Mouse (Mus musculus) heart, embryonic 15.5 days (tissue): Measurements from ENCODE around the gene Ppfia3. TPM values are rescaled to one million over a fixed set of nuclear protein-coding genes. Genes with fewer than 3 reads are reported as not detected.

Source experiments
- ATAC-seq: fragments of 200-750 bp; cut with Nextera tagmentation; replicated peaks from 2 replicates; pipeline ENCODE4 v1.8.0; 2017; ENCODE audit warnings: low read depth, moderate TSS enrichment; ENCODE audit not compliant: insufficient number of reproducible peaks, insufficient read depth, low FRiP score
- H3K27ac ChIP-seq: fragments of 300-500 bp; sonication (generic); 2 replicates; pipeline ENCODE4 v1.5.1; 2015; ENCODE audit warnings: mild to moderate bottlenecking, inconsistent platforms
- H3K27me3 ChIP-seq: fragments of 300-500 bp; sonication (generic); 2 replicates; pipeline ENCODE4 v1.6.1; 2015; ENCODE audit warnings: inconsistent platforms
- H3K36me3 ChIP-seq: fragments of 300-500 bp; sonication (generic); 2 replicates; pipeline ENCODE4 v1.6.1; 2015; ENCODE audit warnings: mild to moderate bottlenecking, inconsistent platforms
- H3K4me1 ChIP-seq: fragments of 300-500 bp; sonication (generic); replicated peaks from 2 replicates; pipeline ENCODE4 v1.6.1; 2015; ENCODE audit warnings: inconsistent platforms
- H3K4me2 ChIP-seq: fragments of 300-500 bp; sonication (generic); 2 replicates; pipeline ENCODE4 v1.6.1; 2015; ENCODE audit warnings: inconsistent platforms, mild to moderate bottlenecking, moderate library complexity
- H3K4me3 ChIP-seq: fragments of 300-500 bp; sonication (generic); 2 replicates; pipeline ENCODE4 v1.5.1; 2015; ENCODE audit warnings: mild to moderate bottlenecking, inconsistent platforms
- H3K9ac ChIP-seq: fragments of 300-500 bp; sonication (generic); 2 replicates; pipeline ENCODE4 v1.6.1; 2015; ENCODE audit warnings: mild to moderate bottlenecking, inconsistent platforms
- H3K9me3 ChIP-seq: fragments of 300-500 bp; sonication (generic); replicated peaks from 2 replicates; pipeline ENCODE4 v1.6.1; 2016; ENCODE audit warnings: inconsistent platforms
- WGBS: fragments of 180-500 bp; shearing (Covaris S2); methylation state at CpG from one replicate; pipeline ENCODE4 v1.1.7; 2015; ENCODE audit warnings: mixed read lengths; 5-methylcytosine and 5-hydroxymethylcytosine counted together
- polyA plus RNA-seq: library from polyadenylated mRNA; unstranded; fragments of >200 nt; fragmentation: Nextera tagmentation; extraction: Ambion mirVana; gene quantifications from 2 replicates; pipeline ENCODE4 v1.2.1, GENCODE M21; 2015

Ppfia3 gene
- polyA plus RNA-seq, 1 experiment from 2014 or later: 2.1 TPM

- Histone ChIP-seq H3K4me3 (peak overlapping the region; percentile 54), H3K4me1 (peaks cover 49% of the 10 kb centered on the region), H3K9me3 (no peaks in the 10 kb centered on the region), H3K27ac (peak overlapping the region; percentile 44; the same call in 1 of the 2 replicates), H3K9ac (peak overlapping the region; percentile 54; the same call in 1 of the 2 replicates), H3K4me2 (peak overlapping the region; percentile 87), H3K27me3 (0 out of 2 replicates have a peak, but pooled peaks cover 5% of the 10 kb centered on the region), H3K36me3 (no peaks in the 10 kb centered on the region)
- ATAC-seq: no peak
- WGBS: 2% methylated on average over 11 of the region's 11 CpGs
Measured at GRCm38 (mm10) chr7:45340669-45341068, 26.1 kb downstream of the Ppfia3 start.

DNA sequence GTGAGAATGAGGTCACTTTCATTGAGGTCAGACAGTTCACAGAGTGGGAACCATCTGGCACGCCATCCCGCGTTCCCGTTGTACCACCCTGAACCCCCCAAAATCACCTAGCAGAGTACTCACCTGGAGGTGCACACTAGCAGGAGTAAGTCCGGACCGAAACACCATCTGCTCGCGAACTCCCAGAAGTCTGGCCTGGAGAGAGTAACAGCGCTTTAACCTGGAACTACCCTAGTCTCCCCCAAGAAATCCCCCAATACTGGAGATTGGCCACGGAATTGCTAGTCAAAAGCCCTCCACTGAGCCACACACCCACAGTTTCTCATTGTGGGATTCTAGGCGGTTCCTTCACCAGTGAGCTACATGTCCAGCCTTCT, 26.8 kb downstream of the Ppfia3 start:
- Histone ChIP-seq H3K9ac (peak overlapping the region; percentile 54), H3K27me3 (0 out of 2 replicates have a peak, but pooled peaks cover 5% of the 10 kb centered on the region), H3K4me2 (peak overlapping the region; percentile 87), H3K4me3 (peak overlapping the region; percentile 54), H3K4me1 (peaks cover 55% of the 10 kb centered on the region), H3K36me3 (no peaks in the 10 kb centered on the region), H3K9me3 (no peaks in the 10 kb centered on the region), H3K27ac (peak overlapping the region; percentile 44)
- ATAC-seq: no peak
- 2% methylated on average over 11 of the region's 11 CpGs for WGBS

GRCm38 (mm10) chr7:45339410-45340065, 27.3 kb downstream of the Ppfia3 start:
- ATAC-seq: peak; percentile 59
- WGBS: under 1% methylated on average over 37 of the region's 39 CpGs

GRCm38 (mm10) chr7:45338161-45338911, 28.5 kb downstream of the Ppfia3 start:
- Histone ChIP-seq H3K27me3 (0 out of 2 replicates have a peak, but pooled peaks cover 5% of the 10 kb centered on the region), H3K4me3 (peak overlapping the region; percentile 54), H3K27ac (0 out of 2 replicates have a peak overlapping the region, but pooled peaks have one; percentile 1), H3K4me2 (peak overlapping the region; percentile 87), H3K36me3 (no peaks in the 10 kb centered on the region), H3K9ac (0 out of 2 replicates have a peak overlapping the region, but pooled peaks have one; percentile 54), H3K4me1 (peaks cover 67% of the 10 kb centered on the region), H3K9me3 (no peaks in the 10 kb centered on the region)
- 9% methylated on average over 14 of the region's 14 CpGs for WGBS
- ATAC-seq: no peak

More at GRCm38 (mm10) chr7:45339410-45340065, 27.3 kb downstream of the Ppfia3 start:
- Histone ChIP-seq H3K4me1 (peaks cover 60% of the 10 kb centered on the region), H3K4me2 (peak overlapping the region; percentile 87), H3K4me3 (peak overlapping the region; percentile 54), H3K9me3 (no peaks in the 10 kb centered on the region), H3K36me3 (no peaks in the 10 kb centered on the region), H3K9ac (peak overlapping the region; percentile 54), H3K27ac (peak overlapping the region; percentile 44), H3K27me3 (0 out of 2 replicates have a peak, but pooled peaks cover 5% of the 10 kb centered on the region)

- Histone ChIP-seq H3K4me1 (peaks cover 74% of the 10 kb centered on the region), H3K36me3 (no peaks in the 10 kb centered on the region), H3K27me3 (0 out of 2 replicates have a peak, but pooled peaks cover 5% of the 10 kb centered on the region), H3K9me3 (no peaks in the 10 kb centered on the region), H3K27ac (no peak overlapping the region), H3K9ac (0 out of 2 replicates have a peak overlapping the region, but pooled peaks have one; percentile 20), H3K4me2 (peak overlapping the region; percentile 87), H3K4me3 (peak overlapping the region; percentile 35)
- 18% methylated on average over 4 of the region's 4 CpGs for WGBS
- no peak for ATAC-seq
Measured at GRCm38 (mm10) chr7:45337469-45337868, 29.4 kb downstream of the Ppfia3 start.

DNA sequence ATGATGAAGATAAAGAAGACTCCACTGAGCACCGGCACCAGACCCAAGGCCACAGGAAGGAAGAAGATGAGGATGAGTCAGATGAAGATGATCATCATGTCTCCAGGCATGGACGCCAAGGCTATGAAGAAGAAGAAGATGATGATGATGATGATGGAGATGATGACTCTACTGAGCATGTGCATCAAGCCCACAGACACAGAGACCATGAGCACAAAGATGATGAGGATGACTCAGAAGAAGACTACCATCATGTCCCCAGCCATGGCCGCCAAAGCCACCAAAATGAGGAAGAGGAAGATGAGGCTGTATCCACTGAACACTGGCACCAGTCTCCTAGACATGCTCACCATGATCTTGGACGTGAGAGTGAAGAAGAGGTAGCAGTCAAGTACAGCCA, 30.5 kb downstream of the Ppfia3 start:
- no peaks in the 10 kb centered on the region for H3K36me3 ChIP-seq
- ATAC-seq: no peak
- H3K27ac ChIP-seq: no peak overlapping the region
- no peaks in the 10 kb centered on the region for H3K9me3 ChIP-seq
- H3K4me2 ChIP-seq: peak overlapping the region; percentile 87; the same call in 1 of the 2 replicates
- 0 out of 2 replicates have a peak, but pooled peaks cover 5% of the 10 kb centered on the region for H3K27me3 ChIP-seq
- peaks cover 77% of the 10 kb centered on the region for H3K4me1 ChIP-seq
- no peak overlapping the region for H3K9ac ChIP-seq
- 89% methylated on average over 4 of the region's 4 CpGs for WGBS
- H3K4me3 ChIP-seq: no peak overlapping the region

DNA sequence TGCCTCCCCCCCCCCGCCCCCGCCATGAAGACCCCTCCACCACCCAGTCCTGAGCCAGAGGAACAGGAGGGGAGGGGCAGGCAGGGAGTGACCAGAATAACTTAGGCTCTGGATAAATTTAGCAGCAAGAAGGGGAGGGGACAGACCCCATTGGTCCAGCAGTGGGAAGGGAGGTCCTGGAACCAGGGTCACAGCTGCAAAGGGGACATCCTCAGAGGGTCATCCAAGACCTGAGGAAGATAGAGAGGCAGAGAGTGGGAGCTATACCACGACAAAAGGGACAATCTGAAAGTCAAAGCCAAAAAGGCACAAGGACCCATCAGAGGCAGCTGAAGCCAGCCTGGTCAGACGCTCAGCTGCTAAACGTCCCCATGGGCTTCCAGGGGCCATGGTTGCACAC, 31.8 kb downstream of the Ppfia3 start, which contains the start of gene Hrc:
Hrc (plus strand) TSS at position 235 of the 400 bp plus-strand sequence.
- Histone ChIP-seq H3K27ac (peak within 1 kb of the TSS; percentile 96), H3K4me3 (peak within 1 kb of the TSS; percentile 86), H3K27me3 (0 out of 2 replicates have a peak, but pooled peaks cover 5% of the 10 kb centered on the region), H3K4me1 (peaks cover 70% of the 10 kb centered on the region), H3K36me3 (no peaks in the 10 kb centered on the region), H3K9ac (peak within 1 kb of the TSS; percentile 85; the same call in 1 of the 2 replicates), H3K9me3 (no peaks in the 10 kb centered on the region), H3K4me2 (peak within 1 kb of the TSS; percentile 94)
- peak; percentile 67 for ATAC-seq
- WGBS: 22% methylated on average over 5 of the region's 5 CpGs

GRCm38 (mm10) chr7:45334605-45335004, 32.2 kb downstream of the Ppfia3 start:
- 34% methylated on average over 3 of the region's 3 CpGs for WGBS
- Histone ChIP-seq H3K36me3 (no peaks in the 10 kb centered on the region), H3K27ac (peak overlapping the region; percentile 96), H3K27me3 (0 out of 2 replicates have a peak, but pooled peaks cover 5% of the 10 kb centered on the region), H3K9ac (peak overlapping the region; percentile 85; the same call in 1 of the 2 replicates), H3K4me3 (peak overlapping the region; percentile 9), H3K4me2 (peak overlapping the region; percentile 94), H3K9me3 (no peaks in the 10 kb centered on the region), H3K4me1 (peaks cover 65% of the 10 kb centered on the region)
- ATAC-seq: peak; percentile 29

DNA sequence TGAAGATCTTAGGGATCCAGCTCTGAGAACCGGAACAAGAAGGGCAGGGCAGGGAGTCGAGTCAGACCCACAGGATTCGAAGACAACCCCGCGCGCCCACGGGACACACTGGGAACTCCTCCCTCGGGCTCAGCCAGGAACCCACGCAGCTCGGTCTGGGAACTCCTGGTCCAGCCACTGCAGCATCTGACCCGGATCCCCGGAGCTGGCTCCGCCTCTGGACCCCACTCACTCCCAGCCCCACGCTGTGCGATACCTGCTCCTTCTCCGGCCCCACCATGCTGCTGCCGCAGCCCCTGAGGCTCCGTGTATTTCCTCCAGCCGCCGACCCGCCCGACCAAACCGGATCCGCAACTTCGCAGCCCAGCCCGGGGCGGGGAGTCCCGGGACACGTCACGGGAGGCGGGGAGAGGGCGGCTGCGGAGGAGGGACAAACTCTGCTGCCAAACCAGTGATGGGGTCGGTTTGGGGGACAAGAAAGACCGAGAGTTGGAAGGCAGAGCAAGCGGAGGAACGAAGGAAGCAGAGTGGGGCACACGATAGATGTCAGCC, 33.3 kb downstream of the Ppfia3 start, which contains the start of gene Trpm4:
Trpm4 (minus strand) TSS at position 350 of the 552 bp plus-strand sequence.
- H3K9me3 ChIP-seq: no peaks in the 10 kb centered on the region
- ATAC-seq: peak; percentile 72
- H3K9ac ChIP-seq: peak within 1 kb of the TSS; percentile 85
- H3K27ac ChIP-seq: peak within 1 kb of the TSS; percentile 96
- H3K4me2 ChIP-seq: peak within 1 kb of the TSS; percentile 94
- H3K27me3 ChIP-seq: 0 out of 2 replicates have a peak, but pooled peaks cover 5% of the 10 kb centered on the region
- H3K4me1 ChIP-seq: peaks cover 60% of the 10 kb centered on the region
- under 1% methylated on average over 38 of the region's 38 CpGs for WGBS
- no peaks in the 10 kb centered on the region for H3K36me3 ChIP-seq
- H3K4me3 ChIP-seq: peak within 1 kb of the TSS; percentile 86

DNA sequence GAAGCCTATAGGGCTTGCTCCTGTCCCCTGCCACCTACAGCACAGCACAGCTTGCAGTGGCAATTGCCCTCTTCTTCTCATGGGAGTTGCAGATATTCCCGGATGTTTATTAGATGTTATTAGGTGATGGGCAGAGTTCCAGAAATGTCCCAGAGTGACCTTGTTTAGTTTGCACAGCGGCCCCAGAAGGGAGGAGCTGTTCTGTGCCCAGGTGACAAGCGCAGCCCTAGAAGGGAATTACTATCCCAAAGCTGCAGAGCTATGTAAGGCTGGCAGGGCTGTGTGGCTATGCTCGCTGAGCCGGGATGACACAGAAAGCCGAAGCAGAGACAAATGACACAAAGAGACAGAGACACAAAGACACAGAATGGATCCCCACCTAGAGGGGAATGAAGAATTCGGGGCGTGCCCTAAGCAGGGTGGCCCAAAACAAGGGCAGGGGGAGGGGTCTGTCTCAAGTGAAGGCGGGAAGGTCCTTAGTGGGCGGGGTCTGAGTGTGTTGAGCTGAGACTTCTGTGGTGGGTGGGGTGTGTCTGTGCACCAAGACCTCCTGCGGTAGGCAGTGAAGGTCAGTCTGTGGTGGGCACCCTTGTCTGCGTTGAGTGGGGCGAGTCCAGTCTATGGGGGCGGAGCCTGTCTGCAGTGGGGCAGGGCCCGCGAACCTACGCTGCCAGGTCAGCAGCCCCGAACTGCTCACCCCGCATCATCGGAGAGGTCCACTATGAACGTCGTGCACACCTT, 34.0 kb downstream of the Ppfia3 start:
- Histone ChIP-seq H3K27me3 (0 out of 2 replicates have a peak, but pooled peaks cover under 1% of the 10 kb centered on the region), H3K4me2 (peak overlapping the region; percentile 94), H3K9me3 (no peaks in the 10 kb centered on the region), H3K9ac (peak overlapping the region; percentile 85), H3K4me1 (peaks cover 53% of the 10 kb centered on the region), H3K4me3 (peak overlapping the region; percentile 86), H3K36me3 (no peaks in the 10 kb centered on the region), H3K27ac (peak overlapping the region; percentile 96)
- ATAC-seq: peak; percentile 49
- WGBS: 1% methylated on average over 22 of the region's 22 CpGs
